ENCODE assay signal across 10 mouse cellular contexts in genomic region chr2:180228060-180228458, GRCm38 (mm10). TPM values are rescaled to one million over a fixed set of nuclear protein-coding genes. Genes with fewer than 3 reads are reported as not detected.
DNase-seq lines count a peak whose midpoint lies in the region; ATAC-seq and TF ChIP-seq lines count a peak whose summit lies in the region.
"Had no signal": no experiment of that assay in that cellular context is flagged by ENCODE, and none has a peak within 500 bp of the region (broad histone marks: within the 10 kb centered on the region; RNA-seq: fewer than 3 reads in every experiment).

No protein-coding gene starts in this region.

- no peak for ATAC-seq in hindbrain, postnatal 0 days
- ATAC-seq in hindbrain, embryonic 11.5 days (ENCODE audit: low FRiP score), result no peak
- no peak for ATAC-seq in megakaryocyte progenitor cell, adult 5-6 weeks (replicated peaks; ENCODE audit: poor library complexity)

- H3K36me3 ChIP-seq in hindbrain, postnatal 0 days (ENCODE audit: insufficient read depth, low read length), result no peaks in the 10 kb centered on the region
- no peaks in the 10 kb centered on the region for H3K36me3 ChIP-seq in hindbrain, embryonic 11.5 days (ENCODE audit: control insufficient read depth, insufficient read depth, low read length)
- H3K36me3 ChIP-seq: liver, embryonic 15.5 days had no signal

- H3K27ac ChIP-seq in hindbrain, postnatal 0 days, result no peak overlapping the region
- no peak overlapping the region for H3K27ac ChIP-seq in hindbrain, embryonic 11.5 days (ENCODE audit: low read depth, low read length)
- H3K27ac ChIP-seq: liver, embryonic 15.5 days had no signal

- H3K9ac ChIP-seq in hindbrain, postnatal 0 days (replicated peaks; ENCODE audit: low read length), result no peak overlapping the region
- no peak overlapping the region for H3K9ac ChIP-seq in hindbrain, embryonic 11.5 days (ENCODE audit: low read depth, low read length)
- H3K9ac ChIP-seq: liver, embryonic 15.5 days had no signal

- peaks cover 11% of the 10 kb centered on the region; the same call in 1 of the 2 replicates for H3K27me3 ChIP-seq in hindbrain, postnatal 0 days (ENCODE audit: insufficient read depth, low read length)
- H3K27me3 ChIP-seq in hindbrain, embryonic 11.5 days (ENCODE audit: control insufficient read depth, insufficient read depth, low read length), result peaks cover 20% of the 10 kb centered on the region

- peak overlapping the region; percentile 35; the same call in 1 of the 2 replicates for H3K4me2 ChIP-seq in hindbrain, postnatal 0 days (ENCODE audit: low read depth, low read length)
- H3K4me2 ChIP-seq in hindbrain, embryonic 11.5 days (replicated peaks; ENCODE audit: low read depth, low read length), result no peak overlapping the region; the same call in 1 of the 2 replicates

- no peak overlapping the region for H3K4me3 ChIP-seq in hindbrain, postnatal 0 days (ENCODE audit: low read length)
- H3K4me3 ChIP-seq in hindbrain, embryonic 11.5 days (ENCODE audit: low read depth, low read length), result no peak overlapping the region

- TF ChIP-seq CTCF in hindbrain, postnatal 0 days (IDR thresholded peaks at IDR 0.05; ENCODE audit: low read depth), result no peak

- WGBS in hindbrain, postnatal 0 days, result 51% methylated on average over 6 of the region's 6 CpGs
- 45% methylated on average over 6 of the region's 6 CpGs for WGBS in hindbrain, embryonic 11.5 days

- peak; percentile 66 for DNase-seq in adrenal gland, adult 2 months
- no peak for DNase-seq in adrenal gland, postnatal 25 days
- no peak for DNase-seq in hindbrain, postnatal 0 days (ENCODE audit: low spot score)
- no peak for DNase-seq in hindbrain, embryonic 11.5 days (ENCODE audit: low spot score)
- peak; percentile 42 for DNase-seq in testis, postnatal 10 days (ENCODE audit: low spot score)
- DNase-seq in testis, postnatal 14 days (ENCODE audit: low spot score), result no peak
- DNase-seq in spleen, postnatal 14 days (ENCODE audit: low spot score in 2 of 2), result no peak
- DNase-seq: cerebellum, adult 11-12 months had no signal

- no peaks in the 10 kb centered on the region for H3K9me3 ChIP-seq in hindbrain, postnatal 0 days (ENCODE audit: low read length)
- no peaks in the 10 kb centered on the region for H3K9me3 ChIP-seq in hindbrain, embryonic 11.5 days (ENCODE audit: control insufficient read depth, low read length)
- H3K9me3 ChIP-seq: liver, embryonic 15.5 days had no signal

- H3K4me1 ChIP-seq in hindbrain, postnatal 0 days (ENCODE audit: insufficient read depth, low read length), result peaks cover 22% of the 10 kb centered on the region; the same call in 1 of the 2 replicates
- H3K4me1 ChIP-seq in hindbrain, embryonic 11.5 days (replicated peaks; ENCODE audit: control insufficient read depth, insufficient read depth, low read length), result peaks cover 11% of the 10 kb centered on the region

RNA-seq across cellular contexts. Expression of gene Lama5, which starts 2.4 kb away (rescaled TPM):
- total RNA-seq in adrenal gland, adult 2 months (2021), result 10 to 100 TPM; 30.7 to 35.0 TPM
- 41.7 and 48.7 TPM in 2 replicates for polyA plus RNA-seq in adrenal gland, adult 2 months (2012; rRNA removed)
- total RNA-seq in adrenal gland, postnatal 25 days (2021), result 29.3 and 38.0 TPM in 2 replicates
- 10.3 and 16.5 TPM in 2 replicates for total RNA-seq in hindbrain, postnatal 0 days (2014; rRNA removed)
- 2.7 and 3.5 TPM in 2 replicates for polyA plus RNA-seq in hindbrain, postnatal 0 days (2015; fragmentation: Nextera tagmentation; extraction: Ambion mirVana)
- polyA plus RNA-seq in hindbrain, embryonic 11.5 days (2014; fragmentation: Nextera tagmentation; extraction: Ambion mirVana), result 3.3 and 4.4 TPM in 2 replicates
- total RNA-seq in megakaryocyte progenitor cell, adult 5-6 weeks (2015), result 0.07 and 2.1 TPM in 2 replicates
- 0.03 and 0.08 TPM in 2 replicates for total RNA-seq in megakaryocyte progenitor cell, adult 5-6 weeks (2017)

RNA-seq across cellular contexts. Expression of gene Rps21, which starts 29.1 kb away (rescaled TPM):
- total RNA-seq in adrenal gland, adult 2 months (2021), result 100 to 1,000 TPM; 380 to 873 TPM
- 1,054 and 1,398 TPM in 2 replicates for polyA plus RNA-seq in adrenal gland, adult 2 months (2012; rRNA removed)
- 728 and 789 TPM in 2 replicates for total RNA-seq in adrenal gland, postnatal 25 days (2021)
- 752 and 857 TPM in 2 replicates for total RNA-seq in hindbrain, postnatal 0 days (2014; rRNA removed)
- 445 and 465 TPM in 2 replicates for polyA plus RNA-seq in hindbrain, postnatal 0 days (2015; fragmentation: Nextera tagmentation; extraction: Ambion mirVana)
- 432 and 442 TPM in 2 replicates for polyA plus RNA-seq in hindbrain, embryonic 11.5 days (2014; fragmentation: Nextera tagmentation; extraction: Ambion mirVana)
- 1,700 and 1,787 TPM in 2 replicates for total RNA-seq in megakaryocyte progenitor cell, adult 5-6 weeks (2015)
- 2,626 and 3,717 TPM in 2 replicates for total RNA-seq in megakaryocyte progenitor cell, adult 5-6 weeks (2017)

RNA-seq across cellular contexts. Expression of gene Cables2, which starts 45.2 kb away (rescaled TPM):
- total RNA-seq in adrenal gland, adult 2 months (2021), result 10 to 100 TPM; 13.1 to 14.7 TPM
- polyA plus RNA-seq in adrenal gland, adult 2 months (2012; rRNA removed), result 19.4 and 28.8 TPM in 2 replicates
- 16.1 and 19.6 TPM in 2 replicates for total RNA-seq in adrenal gland, postnatal 25 days (2021)
- total RNA-seq in hindbrain, postnatal 0 days (2014; rRNA removed), result 56.8 and 60.5 TPM in 2 replicates
- polyA plus RNA-seq in hindbrain, postnatal 0 days (2015; fragmentation: Nextera tagmentation; extraction: Ambion mirVana), result 25.1 and 26.4 TPM in 2 replicates
- polyA plus RNA-seq in hindbrain, embryonic 11.5 days (2014; fragmentation: Nextera tagmentation; extraction: Ambion mirVana), result 14.0 and 16.8 TPM in 2 replicates
- total RNA-seq in megakaryocyte progenitor cell, adult 5-6 weeks (2015), result 12.6 and 15.1 TPM in 2 replicates
- 9.9 and 12.7 TPM in 2 replicates for total RNA-seq in megakaryocyte progenitor cell, adult 5-6 weeks (2017)

RNA-seq across cellular contexts. Expression of gene Adrm1, which starts 56.8 kb away (rescaled TPM):
- total RNA-seq in adrenal gland, adult 2 months (2021), result 100 to 1,000 TPM; 152 to 183 TPM
- polyA plus RNA-seq in adrenal gland, adult 2 months (2012; rRNA removed), result 280 and 296 TPM in 2 replicates
- total RNA-seq in adrenal gland, postnatal 25 days (2021), result 132 and 145 TPM in 2 replicates
- total RNA-seq in hindbrain, postnatal 0 days (2014; rRNA removed), result 107 and 119 TPM in 2 replicates
- 207 and 210 TPM in 2 replicates for polyA plus RNA-seq in hindbrain, postnatal 0 days (2015; fragmentation: Nextera tagmentation; extraction: Ambion mirVana)
- polyA plus RNA-seq in hindbrain, embryonic 11.5 days (2014; fragmentation: Nextera tagmentation; extraction: Ambion mirVana), result 174 and 183 TPM in 2 replicates
- 67.6 and 85.2 TPM in 2 replicates for total RNA-seq in megakaryocyte progenitor cell, adult 5-6 weeks (2015)
- 52.9 and 84.5 TPM in 2 replicates for total RNA-seq in megakaryocyte progenitor cell, adult 5-6 weeks (2017)

Comparison
In these comparisons a context has a peak if more than half of its experiments do, and no peak if none do; other contexts are left out.
1. DNase-seq: peak in adrenal gland, adult 2 months (single experiment) and testis, postnatal 10 days (single experiment); none in adrenal gland, postnatal 25 days (single experiment), hindbrain, postnatal 0 days (single experiment), hindbrain, embryonic 11.5 days (single experiment), testis, postnatal 14 days (single experiment) and spleen, postnatal 14 days (0 of 2).